Mouse (Mus musculus): Measurements from ENCODE around the gene Olfr911-ps1.

Olfr911-ps1 gene

DNA sequence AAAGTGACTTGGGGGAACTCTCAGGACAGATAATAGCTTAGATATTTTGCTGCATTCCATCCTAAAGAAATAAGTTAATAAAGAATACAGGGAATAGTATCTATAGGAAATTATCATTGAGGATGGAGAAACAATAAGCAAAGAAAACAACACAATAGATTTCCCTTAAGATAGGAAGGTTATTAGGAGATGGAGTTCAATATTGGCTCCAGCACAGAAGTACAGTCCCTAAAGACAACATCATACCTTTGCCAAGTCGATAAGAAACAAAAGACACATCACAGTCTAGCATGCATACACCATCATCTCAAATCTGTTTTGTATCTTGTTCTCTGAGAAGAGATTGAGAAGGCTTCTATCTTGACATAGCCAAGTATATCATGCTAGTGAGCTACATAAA is at the start of gene Olfr911-ps1:
Gene Olfr911-ps1 (plus strand): TSS at position 301 of the 400 bp plus-strand sequence.
- DNase-seq: no peak

DNA sequence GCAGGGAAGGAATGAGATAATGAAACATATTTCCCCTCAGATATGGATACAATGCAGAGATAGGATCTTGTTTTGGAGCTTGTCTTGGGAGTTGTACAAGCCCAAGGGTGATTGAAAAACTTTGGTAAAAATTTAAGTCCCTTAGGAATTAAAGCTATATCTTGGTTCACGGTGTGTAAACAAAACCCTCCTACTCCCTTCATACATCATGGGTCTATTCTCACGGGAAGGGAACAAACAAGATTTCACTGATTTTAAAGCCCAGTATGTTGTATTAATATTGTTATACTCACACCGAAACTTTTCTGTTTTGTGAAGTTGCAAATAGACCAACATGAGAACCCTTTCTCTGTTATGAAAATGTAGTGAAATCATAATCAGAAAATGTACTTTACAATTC is 34.6 kb upstream of the Olfr911-ps1 start, which contains the start of gene Olfr906:
Gene Olfr906 (plus strand): TSS at position 301 of the 400 bp plus-strand sequence.
- no peak for DNase-seq

DNA sequence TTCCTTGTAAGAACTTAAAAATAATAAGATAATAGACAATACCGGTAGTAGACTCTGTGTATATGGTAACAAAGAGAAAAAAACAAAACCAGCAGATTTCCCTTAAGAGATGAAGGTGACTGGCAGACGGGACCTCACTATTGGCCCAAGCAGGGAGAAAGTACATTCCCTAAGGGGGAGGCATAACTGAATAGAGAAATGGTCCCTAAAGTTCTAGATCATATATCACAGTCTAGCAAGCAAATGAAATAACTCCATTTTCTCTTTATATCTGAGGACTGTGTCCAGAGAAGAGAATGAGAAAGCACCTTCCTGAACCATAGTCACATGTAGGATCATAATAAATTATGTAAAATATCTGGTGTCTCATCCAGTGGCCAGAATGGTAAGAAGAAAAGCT is 25.9 kb upstream of the Olfr911-ps1 start, which contains the start of gene Olfr907:
Gene Olfr907 (plus strand): TSS at position 301 of the 400 bp plus-strand sequence.
- DNase-seq: no peak

DNA sequence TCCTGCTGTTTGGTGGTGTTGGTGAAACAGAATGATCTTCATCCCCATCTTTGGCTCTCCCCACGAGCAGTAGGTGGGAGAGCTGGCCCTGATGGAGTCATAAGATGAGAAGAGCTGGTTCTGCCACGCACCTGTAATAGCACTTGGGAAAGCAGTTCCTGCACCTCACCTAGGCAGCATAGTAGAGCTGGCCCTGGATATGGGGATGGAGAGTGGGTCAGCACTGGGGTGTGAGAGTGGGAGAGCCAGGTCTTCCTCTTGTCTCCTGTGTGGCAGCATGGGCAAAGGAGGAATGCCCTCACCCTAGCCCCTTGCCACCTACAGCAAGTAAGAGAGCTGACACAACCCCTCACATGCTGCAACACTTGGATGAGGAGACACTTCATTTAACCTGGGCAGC is 9.0 kb upstream of the Olfr911-ps1 start:
- no peak for DNase-seq

DNA sequence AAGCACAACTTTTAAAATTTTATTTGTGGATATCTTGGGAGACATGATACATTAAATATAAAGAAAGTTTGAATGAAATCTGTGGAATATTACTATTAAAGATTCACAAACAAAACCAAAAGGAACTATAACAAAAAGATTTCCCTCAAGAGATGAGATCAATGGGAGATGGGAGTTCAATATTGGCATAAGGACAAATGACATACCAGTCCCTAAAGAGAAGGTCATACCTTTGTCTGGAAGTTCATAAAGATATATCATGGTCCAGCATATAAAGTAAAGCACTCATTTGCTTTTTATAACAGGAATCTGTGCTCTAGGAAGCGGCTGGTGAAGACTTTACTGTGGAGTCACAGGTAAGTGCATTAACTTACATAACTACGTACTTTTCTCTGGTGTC is 16.2 kb downstream of the Olfr911-ps1 start, which contains the start of gene Olfr910:
Gene Olfr910 (plus strand): TSS at position 301 of the 400 bp plus-strand sequence.
- DNase-seq: no peak
